Mouse (Mus musculus) cerebellum, adult 9-10 months (tissue): ENCODE results near the gene 8030474K03Rik.
A peak's percentile ranks its signal among the peaks of the same experiment; 100 is the strongest.
"Not testable (repeated sequence)": the region's sequence is repeated elsewhere in the genome, so short reads cannot be mapped to it uniquely, and the experiment has no call there.

Experiments
- DNase-seq: peaks from one replicate; pipeline ENCODE4 v3.0.0; 2022

The 8030474K03Rik gene

DNA sequence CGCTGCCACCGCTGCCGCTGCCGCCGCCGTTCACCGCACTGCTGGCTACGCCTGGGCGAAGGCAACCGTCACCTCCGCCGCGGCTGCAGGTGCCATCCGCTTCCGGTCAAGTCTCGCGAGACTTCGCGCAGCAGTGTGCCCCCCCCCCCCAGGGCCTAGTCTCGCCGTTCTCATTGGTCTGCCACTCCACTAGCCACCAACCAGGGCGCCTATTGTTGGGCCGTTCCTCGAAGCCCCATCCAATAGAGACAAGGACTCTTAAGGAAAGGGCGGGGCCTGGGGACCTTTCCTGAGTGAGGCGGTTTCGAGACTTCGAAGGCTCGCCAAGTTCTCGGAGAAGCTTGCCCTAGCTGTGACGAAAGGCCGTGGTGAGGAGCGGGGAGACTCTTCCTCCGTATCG lies at the start of gene 8030474K03Rik, which contains the start of gene Gm4779:
Gene 8030474K03Rik, plus strand, starts transcription at position 315 of the 400 bp plus-strand sequence.
Gene Gm4779, minus strand, starts transcription at position 82 of the 400 bp plus-strand sequence.
- DNase-seq, result no peak

- DNase-seq, result no peak
Observed at GRCm38 (mm10) chrX:101750144-101750543, 44.3 kb upstream of the 8030474K03Rik start.

- no peak for DNase-seq
Observed at GRCm38 (mm10) chrX:101754478-101754877, 40.0 kb upstream of the 8030474K03Rik start.

DNA sequence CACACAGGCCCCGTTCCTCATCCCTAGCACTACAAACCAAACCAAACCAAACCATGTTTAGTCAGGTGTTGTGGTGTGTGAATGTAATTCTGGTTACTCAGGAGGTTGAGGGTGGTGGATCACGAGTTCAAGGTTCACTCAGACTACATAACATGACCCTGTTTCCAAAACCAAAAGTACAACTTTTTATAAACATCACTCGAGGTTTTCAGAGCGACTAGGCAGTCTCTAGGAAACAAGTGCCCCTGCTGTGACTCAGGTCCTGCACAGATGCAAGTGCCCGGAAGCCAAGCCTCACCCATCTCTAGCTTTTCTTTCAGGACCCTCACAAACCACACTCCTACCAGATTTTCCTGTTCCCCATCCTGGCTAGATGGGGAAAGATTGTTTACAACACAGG lies 29.8 kb upstream of the 8030474K03Rik start:
- DNase-seq, result no peak

DNA sequence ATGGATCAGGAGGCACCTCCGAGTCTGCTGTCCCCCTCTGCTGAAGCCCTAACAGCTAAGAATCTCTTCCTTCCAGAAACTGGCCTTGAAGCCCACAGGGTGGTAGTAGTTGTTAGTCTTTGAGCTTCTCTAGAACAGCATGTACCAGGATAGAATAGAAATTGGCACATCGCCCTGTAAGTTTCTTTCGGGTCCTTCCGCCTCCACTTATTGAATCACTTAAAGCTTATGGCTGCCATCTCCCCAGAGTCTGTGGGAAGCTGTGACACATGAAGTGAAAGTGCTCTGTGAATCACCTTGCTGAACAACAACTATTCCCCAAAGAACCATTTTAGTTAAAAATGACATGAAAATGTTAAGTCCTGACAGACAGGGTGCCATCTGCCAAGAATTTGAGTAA lies 29.3 kb upstream of the 8030474K03Rik start:
- no peak for DNase-seq

GRCm38 (mm10) chrX:101767280-101767679 lies 27.2 kb upstream of the 8030474K03Rik start:
- DNase-seq, result no peak

GRCm38 (mm10) chrX:101769478-101769877 lies 25.0 kb upstream of the 8030474K03Rik start:
- no peak for DNase-seq

DNA sequence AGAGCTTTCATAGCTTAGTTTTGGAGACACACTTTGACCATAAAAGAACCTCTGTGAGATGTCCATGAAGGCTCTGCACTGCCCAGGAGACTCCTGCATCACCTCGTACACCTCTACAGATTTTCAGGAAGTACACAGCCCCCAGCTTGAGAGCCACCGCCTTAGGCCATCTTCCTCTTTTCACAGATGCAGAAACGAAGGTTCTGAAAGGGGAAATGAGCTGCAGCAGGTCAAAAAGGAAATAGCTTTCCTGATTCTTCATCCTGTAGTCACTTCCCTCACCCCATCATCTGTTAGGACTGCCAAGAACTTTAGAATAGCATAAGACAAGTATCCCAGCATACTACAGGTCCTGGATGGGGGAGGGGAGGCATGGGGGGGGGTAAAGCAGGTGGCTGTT lies 24.1 kb upstream of the 8030474K03Rik start:
- no peak for DNase-seq

GRCm38 (mm10) chrX:101772035-101772434 lies 22.4 kb upstream of the 8030474K03Rik start:
- DNase-seq, result peak; percentile 45

GRCm38 (mm10) chrX:101791551-101791950 lies 2.9 kb upstream of the 8030474K03Rik start:
- DNase-seq, result peak; percentile 83

GRCm38 (mm10) chrX:101805512-101805911 lies 11.1 kb downstream of the 8030474K03Rik start:
- DNase-seq, result peak; percentile 62

DNA sequence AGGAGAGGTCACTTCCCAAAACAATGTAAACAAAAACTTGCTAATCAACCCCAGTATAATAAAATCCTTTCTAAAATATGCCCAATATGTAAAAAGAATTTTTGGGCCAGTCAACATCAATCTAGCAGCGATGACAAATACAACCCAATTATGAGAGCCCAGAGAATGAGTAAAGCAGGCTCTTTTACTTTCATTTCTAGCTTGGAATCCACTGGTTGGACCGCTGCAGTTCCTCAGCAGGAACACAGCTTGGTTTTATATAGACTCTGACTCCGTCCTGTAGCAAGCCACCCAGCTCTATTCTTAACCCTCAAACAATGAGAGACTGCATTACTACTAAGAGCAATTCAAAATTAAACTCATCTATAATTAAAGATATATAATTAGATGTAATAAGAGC lies 17.3 kb downstream of the 8030474K03Rik start:
- DNase-seq, result no peak

DNA sequence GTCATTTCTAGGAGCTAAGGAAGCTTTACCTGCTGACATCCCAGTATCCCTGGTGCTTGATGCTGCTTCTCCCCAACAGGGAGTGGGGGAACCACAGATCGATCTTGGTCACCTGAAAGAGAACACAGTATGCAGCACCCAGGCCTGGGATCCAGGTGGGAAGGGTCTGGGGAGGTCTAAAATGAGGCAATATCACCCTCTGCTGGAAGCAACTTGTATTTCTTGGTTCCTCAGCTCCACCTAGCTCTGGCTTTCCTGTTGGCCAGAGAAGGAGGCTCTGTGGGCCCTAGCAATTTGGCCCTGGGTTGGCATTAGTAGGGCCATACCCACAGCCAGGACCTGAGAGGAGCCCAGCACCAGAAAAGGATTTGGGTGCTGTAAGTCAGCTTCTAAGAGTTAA lies 24.7 kb downstream of the 8030474K03Rik start:
- DNase-seq, result no peak

DNA sequence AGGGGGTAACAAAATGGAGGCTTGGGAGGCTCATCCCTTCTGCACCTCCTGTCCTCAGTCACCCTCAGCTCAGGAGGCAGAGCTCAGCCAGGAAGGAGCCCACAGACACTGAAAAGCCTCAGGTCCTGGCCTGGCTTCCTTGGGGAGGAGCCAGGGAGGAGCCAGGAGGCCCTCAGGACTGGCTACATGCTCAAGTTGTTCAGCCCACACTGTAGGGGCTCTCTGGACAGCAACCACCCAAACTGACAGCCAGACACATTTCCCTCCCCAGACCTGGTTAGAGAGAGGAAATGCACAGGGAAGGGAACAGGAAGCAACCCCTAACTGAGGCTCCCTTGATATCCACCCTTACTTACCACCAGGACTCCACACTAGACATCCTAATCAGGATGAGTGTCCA lies 25.5 kb downstream of the 8030474K03Rik start:
- not testable (repeated sequence) for DNase-seq

GRCm38 (mm10) chrX:101847191-101847795 lies 52.8 kb downstream of the 8030474K03Rik start:
- no peak for DNase-seq
